Mouse (Mus musculus) liver, embryonic 14.5 days (tissue): ENCODE results near the gene Vax1. TPM values are rescaled to one million over a fixed set of nuclear protein-coding genes. Genes with fewer than 3 reads are reported as not detected.

Experiments used
- ATAC-seq: fragments of 200-750 bp; cut with Nextera tagmentation; 2 replicates; pipeline ENCODE4 v1.8.0; 2017; ENCODE audit warnings: moderate number of reproducible peaks, mild to moderate bottlenecking, moderate library complexity; ENCODE audit not compliant: insufficient read depth
- DNase-seq, 3 experiments: peaks; one replicate each; pipeline ENCODE4 v3.0.0-alpha.2; 2012 to 2013; ENCODE audit warnings: low read depth in 3 of 3, low spot score in 3 of 3
- H3K27ac ChIP-seq: fragments of 300-500 bp; sonication (generic); 2 replicates; pipeline ENCODE4 v1.5.1; 2014; ENCODE audit warnings: moderate library complexity, mild to moderate bottlenecking, control low read depth, inconsistent platforms
- H3K27me3 ChIP-seq: fragments of 300-500 bp; sonication (generic); 2 replicates; pipeline ENCODE4 v1.6.1; 2014; ENCODE audit warnings: mild to moderate bottlenecking, low read length, moderate library complexity; ENCODE audit not compliant: control insufficient read depth, insufficient read depth
- H3K36me3 ChIP-seq: fragments of 300-500 bp; sonication (generic); replicated peaks from 2 replicates; pipeline ENCODE4 v1.6.1; 2014; ENCODE audit warnings: low read depth; ENCODE audit not compliant: control insufficient read depth, insufficient read depth
- H3K4me1 ChIP-seq, 2 experiments: fragments of 200-500 bp in 1 of 2; fragments of 300-500 bp in 1 of 2; sonication (generic) in 1 of 2; replicated peaks; 2 replicates each; pipeline ENCODE4 v1.6.1; 2012 to 2014; ENCODE audit warnings: antibody characterized with exemption in 1 of 2, inconsistent platforms in 1 of 2, low read length in 1 of 2; ENCODE audit not compliant: control insufficient read depth in 2 of 2, insufficient read depth in 2 of 2
- H3K4me2 ChIP-seq: fragments of 300-500 bp; sonication (generic); 2 replicates; pipeline ENCODE4 v1.6.1; 2014; ENCODE audit warnings: low read depth, mild to moderate bottlenecking, control low read depth, moderate library complexity
- H3K4me3 ChIP-seq, 2 experiments: fragments of 200-500 bp in 1 of 2; fragments of 300-500 bp in 1 of 2; sonication (generic) in 1 of 2; 2 replicates each; pipeline ENCODE4 v1.5.1; 2012 to 2014; ENCODE audit warnings: low read depth in 2 of 2, low read length in 2 of 2, mild to moderate bottlenecking in 2 of 2, control low read depth in 1 of 2, inconsistent platforms in 1 of 2, moderate library complexity in 1 of 2; ENCODE audit not compliant: insufficient read depth in 1 of 2
- H3K9ac ChIP-seq: fragments of 300-500 bp; sonication (generic); replicated peaks from 2 replicates; pipeline ENCODE4 v1.6.1; 2014; ENCODE audit warnings: mild to moderate bottlenecking, control low read depth, moderate library complexity
- H3K9me3 ChIP-seq: fragments of 300-500 bp; sonication (generic); 2 replicates; pipeline ENCODE4 v1.6.1; 2016; ENCODE audit warnings: low read length, mixed read lengths; ENCODE audit not compliant: control insufficient read depth
- CTCF ChIP-seq: IDR thresholded peaks from 2 replicates; pipeline ENCODE4 v1.5.1; 2016; ENCODE audit warnings: antibody characterized with exemption, low read depth, control low read depth
- EP300 ChIP-seq: IDR thresholded peaks from 2 replicates; pipeline ENCODE4 v1.6.1; 2016; ENCODE audit warnings: antibody characterized with exemption, low read depth
- WGBS: fragments of 180-500 bp; shearing (Covaris S2); extraction: QIAGEN DNeasy Blood & Tissue Kit; methylation state at CpG from one replicate; pipeline ENCODE4 v1.1.7; 2014; ENCODE audit not compliant: insufficient replicate concordance; 5-methylcytosine and 5-hydroxymethylcytosine counted together
- polyA plus RNA-seq, 2 experiments: library from polyadenylated mRNA; depleted of rRNA in 1 of 2; stranded (reverse) in 1 of 2; unstranded in 1 of 2; fragments of >200 nt; fragmentation: Nextera tagmentation in 1 of 2; extraction: Ambion mirVana in 1 of 2; gene quantifications; 2 replicates each; pipeline versions ENCODE4 v1.2.1 to v1.2.3; 2012 to 2014

Vax1 gene
- polyA plus RNA-seq, 2 experiments = not detected

- Histone ChIP-seq H3K4me3 (no peak overlapping the region), H3K9me3 (no peaks in the 10 kb centered on the region), H3K4me1 (no peaks in the 10 kb centered on the region), H3K9ac (no peak overlapping the region), H3K36me3 (no peaks in the 10 kb centered on the region), H3K27me3 (no peaks in the 10 kb centered on the region), H3K4me2 (no peak overlapping the region), H3K27ac (no peak overlapping the region)
- no peak for DNase-seq
- TF ChIP-seq CTCF (no peak), EP300 (no peak)
- 45% methylated on average over 9 of the region's 9 CpGs for WGBS
- ATAC-seq = no peak
These were observed 24.2 kb downstream of the Vax1 start for GRCm38 (mm10) chr19:59145492-59146140.

GRCm38 (mm10) chr19:59145064-59145463, 24.8 kb downstream of the Vax1 start:
- DNase-seq (no peak), ATAC-seq (no peak)
- no peak overlapping the region for H3K4me2 ChIP-seq
- no peaks in the 10 kb centered on the region for H3K9me3 ChIP-seq
- no peak overlapping the region for H3K4me3 ChIP-seq
- TF ChIP-seq CTCF = no peak
- no peak for TF ChIP-seq EP300
- H3K27me3 ChIP-seq = no peaks in the 10 kb centered on the region
- 59% methylated on average over 6 of the region's 6 CpGs for WGBS
- H3K36me3 ChIP-seq = no peaks in the 10 kb centered on the region
- no peak overlapping the region for H3K27ac ChIP-seq
- H3K4me1 ChIP-seq = no peaks in the 10 kb centered on the region
- H3K9ac ChIP-seq = no peak overlapping the region

GRCm38 (mm10) chr19:59142206-59142605, 27.6 kb downstream of the Vax1 start:
- H3K27ac ChIP-seq = no peak overlapping the region

GRCm38 (mm10) chr19:59135387-59135786, 34.5 kb downstream of the Vax1 start:
- no peaks in the 10 kb centered on the region for H3K36me3 ChIP-seq
- no peaks in the 10 kb centered on the region for H3K9me3 ChIP-seq
- no peak overlapping the region for H3K9ac ChIP-seq
- H3K27ac ChIP-seq = no peak overlapping the region
- ATAC-seq (no peak), DNase-seq (no peak)
- WGBS = 55% methylated on average over 8 of the region's 8 CpGs
- H3K4me1 ChIP-seq = no peaks in the 10 kb centered on the region
- no peak overlapping the region for H3K4me3 ChIP-seq
- no peak overlapping the region for H3K4me2 ChIP-seq
- no peak for TF ChIP-seq EP300
- no peak for TF ChIP-seq CTCF
- H3K27me3 ChIP-seq = no peaks in the 10 kb centered on the region

More at GRCm38 (mm10) chr19:59142206-59142605, 27.6 kb downstream of the Vax1 start:
- Histone ChIP-seq H3K4me1 (no peaks in the 10 kb centered on the region), H3K4me2 (no peak overlapping the region), H3K4me3 (no peak overlapping the region), H3K36me3 (no peaks in the 10 kb centered on the region), H3K9me3 (no peaks in the 10 kb centered on the region), H3K27me3 (no peaks in the 10 kb centered on the region), H3K9ac (no peak overlapping the region)
- 44% methylated on average over 4 of the region's 4 CpGs for WGBS
- ATAC-seq (no peak), DNase-seq (no peak)
- no peak for TF ChIP-seq EP300
- TF ChIP-seq CTCF = no peak

- Histone ChIP-seq H3K4me1 (no peaks in the 10 kb centered on the region), H3K36me3 (no peaks in the 10 kb centered on the region), H3K27me3 (no peaks in the 10 kb centered on the region), H3K4me3 (no peak overlapping the region), H3K4me2 (no peak overlapping the region), H3K9ac (no peak overlapping the region), H3K9me3 (no peaks in the 10 kb centered on the region), H3K27ac (no peak overlapping the region)
- ATAC-seq (no peak), DNase-seq (no peak)
- no peak for TF ChIP-seq CTCF
- no peak for TF ChIP-seq EP300
- WGBS = 28% methylated on average over 2 of the region's 2 CpGs
These were observed 34.9 kb downstream of the Vax1 start for GRCm38 (mm10) chr19:59134916-59135315.
